Mouse (Mus musculus) gastrocnemius, adult 2 months (tissue): ENCODE data around the gene Frem1. TPM values are rescaled to one million over a fixed set of nuclear protein-coding genes. Genes with fewer than 3 reads are reported as not detected.

Experiments used
- DNase-seq: peaks from one replicate; pipeline ENCODE4 v3.0.0; 2022
- H3K27ac ChIP-seq: fragments of 200-600 bp; 2 replicates; pipeline ENCODE4 v1.8.1; 2022; ENCODE audit warnings: mild to moderate bottlenecking
- H3K4me3 ChIP-seq: fragments of 200-600 bp; 2 replicates; pipeline ENCODE4 v1.8.1; 2022; ENCODE audit warnings: mild to moderate bottlenecking, moderate library complexity
- CTCF ChIP-seq: fragments of 200-600 bp; IDR thresholded peaks from 2 replicates; pipeline ENCODE4 v1.8.1; 2022; ENCODE audit warnings: antibody characterized with exemption, mild to moderate bottlenecking, moderate library complexity
- intact Hi-C: fragments of 180-260 bp; cut with DNase I; formaldehyde crosslinking; loops from one replicate; pipeline ENCODE4 v1.15.1; 2025
- total RNA-seq, 2 experiments: library from RNA; stranded (reverse); gene quantifications; 2 replicates each; pipeline ENCODE4 v1.2.3; 2021

The Frem1 gene
- total RNA-seq, 2 experiments from 2014 or later: 0.38 to 0.64 TPM

- no peak overlapping the region for H3K4me3 ChIP-seq
- no peak for DNase-seq
- intact Hi-C loops: no loop called here
- H3K27ac ChIP-seq: no peak overlapping the region
- TF ChIP-seq CTCF: no peak
These were observed 179.6 kb downstream of the Frem1 start for GRCm38 (mm10) chr4:82872548-82872947.

GRCm38 (mm10) chr4:82872121-82872520 lies 180.0 kb downstream of the Frem1 start:
- no peak for DNase-seq
- intact Hi-C loops: no loop called here
- Histone ChIP-seq H3K27ac (no peak overlapping the region), H3K4me3 (no peak overlapping the region)
- no peak for TF ChIP-seq CTCF

- no peak for TF ChIP-seq CTCF
- Histone ChIP-seq H3K4me3 (no peak overlapping the region), H3K27ac (no peak overlapping the region)
- intact Hi-C loops: no loop called here
- no peak for DNase-seq
These were observed 181.2 kb downstream of the Frem1 start for GRCm38 (mm10) chr4:82870931-82871330.

GRCm38 (mm10) chr4:82867731-82868445 lies 184.3 kb downstream of the Frem1 start:
- intact Hi-C loops: no loop called here
- Histone ChIP-seq H3K27ac (no peak overlapping the region), H3K4me3 (no peak overlapping the region)
- no peak for TF ChIP-seq CTCF
- DNase-seq: no peak

DNA sequence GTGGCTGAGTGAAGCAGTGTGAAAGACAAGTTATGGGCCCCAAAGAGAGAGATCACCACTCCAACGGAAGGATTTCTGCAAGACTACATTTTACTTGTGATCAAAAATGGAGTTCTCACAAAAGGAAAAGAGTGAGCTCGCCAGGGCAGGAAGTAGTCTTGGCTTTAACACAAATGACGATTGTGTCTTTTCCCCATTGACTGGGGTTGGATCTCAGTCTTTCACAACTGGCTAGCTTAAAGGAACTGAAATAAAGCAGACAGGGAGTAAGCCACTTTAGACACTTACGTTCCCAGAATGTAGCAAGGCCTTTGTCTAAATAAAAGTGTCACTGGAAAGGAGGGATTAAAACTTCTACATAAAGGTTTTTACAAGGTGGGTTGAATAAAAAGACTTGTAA lies 185.0 kb downstream of the Frem1 start:
- Histone ChIP-seq H3K27ac (no peak overlapping the region), H3K4me3 (no peak overlapping the region)
- TF ChIP-seq CTCF: no peak
- no peak for DNase-seq
- intact Hi-C loops: no loop called here

- H3K27ac ChIP-seq: no peak overlapping the region
- intact Hi-C loops: no loop called here
- TF ChIP-seq CTCF: no peak
- no peak overlapping the region for H3K4me3 ChIP-seq
- DNase-seq: no peak
These were observed 187.0 kb downstream of the Frem1 start for GRCm38 (mm10) chr4:82864974-82865699.

- TF ChIP-seq CTCF: no peak
- intact Hi-C loops: no loop called here
- no peak for DNase-seq
- H3K4me3 ChIP-seq: no peak overlapping the region
- H3K27ac ChIP-seq: no peak overlapping the region
These were observed 188.8 kb downstream of the Frem1 start for GRCm38 (mm10) chr4:82863316-82863715.

DNA sequence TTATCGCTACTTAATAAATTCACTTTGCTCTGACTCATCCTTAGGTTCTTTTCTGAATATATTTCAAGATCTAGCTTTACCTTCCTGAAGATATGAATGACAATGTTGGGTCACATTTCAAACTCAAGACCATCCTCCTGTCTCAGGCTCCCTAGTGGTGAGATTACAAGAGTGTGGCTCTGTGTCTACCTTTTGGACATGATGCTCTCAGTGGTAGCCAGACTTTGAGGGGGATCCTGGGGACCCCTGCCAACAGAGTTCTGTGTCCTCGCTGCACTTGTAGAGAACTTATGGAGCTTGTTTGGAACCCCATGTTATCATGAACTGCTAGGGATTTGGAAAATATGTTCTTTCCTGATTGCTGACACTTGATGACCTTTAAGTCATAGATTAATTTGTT lies 190.7 kb downstream of the Frem1 start:
- TF ChIP-seq CTCF: no peak
- Histone ChIP-seq H3K27ac (no peak overlapping the region), H3K4me3 (no peak overlapping the region)
- intact Hi-C loops: no loop called here
- no peak for DNase-seq

- Histone ChIP-seq H3K4me3 (no peak overlapping the region), H3K27ac (no peak overlapping the region)
- no peak for DNase-seq
- intact Hi-C loops: no loop called here
- no peak for TF ChIP-seq CTCF
These were observed 191.6 kb downstream of the Frem1 start for GRCm38 (mm10) chr4:82860566-82860965.

GRCm38 (mm10) chr4:82859131-82860125 lies 192.7 kb downstream of the Frem1 start, which contains the start of gene Zdhhc21:
Gene Zdhhc21 (minus strand): TSS chr4:82859958.
- intact Hi-C loops: loop anchor here (5.0 kb wide), 1 partner anchor 73 kb away; no protein-coding TSS in a partner anchor
- Histone ChIP-seq H3K4me3 (peak within 1 kb of the TSS; percentile 95), H3K27ac (peak within 1 kb of the TSS; percentile 78)
- no peak for TF ChIP-seq CTCF
- DNase-seq: peak; percentile 90

GRCm38 (mm10) chr4:82858431-82859010 lies 193.6 kb downstream of the Frem1 start:
- no peak for TF ChIP-seq CTCF
- DNase-seq: no peak
- Histone ChIP-seq H3K4me3 (peak overlapping the region; percentile 95), H3K27ac (peak overlapping the region; percentile 78)
- intact Hi-C loops: loop anchor here (5.0 kb wide), 1 partner anchor 74 kb away; no protein-coding TSS in a partner anchor

DNA sequence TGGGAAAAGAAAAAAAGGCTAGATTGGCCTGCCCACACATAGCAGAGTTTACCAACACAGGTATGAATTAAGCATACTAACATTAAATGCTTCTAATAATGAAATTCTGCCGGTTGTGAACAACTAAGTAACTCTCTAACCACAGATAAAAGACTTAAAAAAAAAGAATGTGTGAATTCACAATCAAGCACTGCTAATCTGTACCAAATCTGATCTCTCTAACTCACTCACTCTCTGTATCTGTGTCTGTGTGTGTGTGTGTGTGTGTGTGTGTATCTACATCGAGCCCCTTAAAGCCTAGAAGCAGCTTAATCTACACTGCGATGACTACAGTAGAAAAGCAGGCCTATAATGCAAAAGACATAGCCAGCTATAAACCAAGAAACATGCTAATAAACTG lies 195.2 kb downstream of the Frem1 start:
- Histone ChIP-seq H3K4me3 (no peak overlapping the region), H3K27ac (no peak overlapping the region)
- no peak for DNase-seq
- no peak for TF ChIP-seq CTCF
- intact Hi-C loops: loop anchor here (5.0 kb wide), 1 partner anchor 75 kb away; no protein-coding TSS in a partner anchor
